Mouse (Mus musculus): ENCODE results near the gene Gm20532.
"Not testable (repeated sequence)": the region's sequence is repeated elsewhere in the genome, so short reads cannot be mapped to it uniquely, and the experiment has no call there.

The Gm20532 gene

GRCm38 (mm10) chr2:26654687-26655086 is 68.2 kb downstream of the Gm20532 start:
- DNase-seq (ENCODE audit: low spot score in 2 of 2), result no peak

GRCm38 (mm10) chr2:26657426-26657825 is 71.0 kb downstream of the Gm20532 start:
- DNase-seq (ENCODE audit: low spot score in 2 of 2), result no peak

- no peak for DNase-seq (ENCODE audit: low spot score in 2 of 2)
Observed at GRCm38 (mm10) chr2:26661143-26661752, 74.8 kb downstream of the Gm20532 start.

GRCm38 (mm10) chr2:26661768-26662508 is 75.5 kb downstream of the Gm20532 start:
- no peak for DNase-seq (ENCODE audit: low spot score in 2 of 2)

GRCm38 (mm10) chr2:26662509-26662882 is 76.1 kb downstream of the Gm20532 start:
- DNase-seq (ENCODE audit: low spot score in 2 of 2), result no peak

- DNase-seq (ENCODE audit: low spot score in 2 of 2), result no peak
Observed at GRCm38 (mm10) chr2:26663112-26663511, 76.7 kb downstream of the Gm20532 start.

- DNase-seq (ENCODE audit: low spot score in 2 of 2), result not testable (repeated sequence)
Observed at GRCm38 (mm10) chr2:26663551-26663950, 77.1 kb downstream of the Gm20532 start.

GRCm38 (mm10) chr2:26668746-26669145 is 82.3 kb downstream of the Gm20532 start:
- no peak for DNase-seq (ENCODE audit: low spot score in 2 of 2)

GRCm38 (mm10) chr2:26671182-26671581 is 84.7 kb downstream of the Gm20532 start, which contains the start of gene Lcn4:
Gene Lcn4, minus strand, starts transcription at chr2:26671282.
- DNase-seq (ENCODE audit: low spot score in 2 of 2), result no peak
